Mouse (Mus musculus): ENCODE results near the gene Sf1.

The Sf1 gene

DNA sequence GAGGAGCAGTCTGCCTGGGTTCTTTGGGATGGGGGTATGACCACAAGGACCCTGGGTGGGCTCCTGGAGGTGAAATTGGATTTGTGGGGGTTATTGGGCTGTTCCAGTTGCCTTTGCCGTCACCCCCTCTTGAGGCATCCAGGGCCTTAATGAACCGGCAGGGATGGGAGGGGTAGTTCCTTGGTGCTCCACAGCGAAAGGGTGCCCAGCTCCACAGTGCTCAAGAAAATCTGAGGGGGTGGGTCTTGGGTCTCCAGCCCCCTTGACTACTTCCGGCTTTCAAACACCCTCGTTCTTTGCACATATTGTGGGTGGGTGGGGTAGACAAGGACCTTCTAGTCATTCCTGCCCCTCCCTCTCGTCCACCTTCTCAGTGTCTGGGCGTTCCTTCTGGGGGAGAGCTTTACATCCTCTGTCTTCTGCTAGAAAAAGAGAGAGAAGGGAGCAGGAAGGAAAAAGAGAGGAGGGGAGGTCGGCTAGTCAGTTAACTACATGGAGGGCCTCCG, 56.4 kb downstream of the Sf1 start:
- DNase-seq (ENCODE audit: low spot score): no peak

DNA sequence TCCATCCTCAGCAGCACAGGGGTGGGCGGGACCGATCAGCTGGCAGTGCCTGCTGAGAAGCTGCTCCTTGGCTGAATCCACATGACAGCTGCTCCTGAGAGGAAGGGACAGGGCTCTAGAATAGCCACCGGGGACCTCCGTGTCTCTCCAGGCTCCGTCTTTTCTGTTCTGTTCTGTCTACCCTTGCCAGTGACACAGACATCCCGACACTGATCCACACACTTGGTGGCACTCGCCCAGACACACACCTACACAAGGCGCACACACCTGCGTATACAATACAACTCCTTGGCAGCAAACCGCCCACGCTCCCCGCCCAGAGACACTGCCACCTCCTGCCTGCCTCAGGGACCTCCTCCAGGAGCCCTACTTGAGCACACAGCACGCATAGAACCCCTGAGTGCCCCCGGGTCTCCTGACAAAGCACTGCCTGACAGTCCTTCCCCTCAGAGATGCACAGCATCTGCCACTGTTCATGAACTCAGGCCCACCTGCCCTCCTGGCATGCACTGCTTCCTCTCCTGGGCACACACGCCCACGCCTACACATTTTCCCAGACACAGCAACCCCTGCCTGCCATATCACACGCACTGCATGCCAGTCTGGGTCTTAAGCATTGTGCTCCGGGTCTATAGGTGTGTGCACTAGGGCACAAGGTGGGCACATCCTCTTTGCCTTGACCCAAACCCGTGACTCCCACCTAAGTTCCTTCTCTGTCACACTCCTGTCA, 57.2 kb downstream of the Sf1 start:
- DNase-seq (ENCODE audit: low spot score): no peak

DNA sequence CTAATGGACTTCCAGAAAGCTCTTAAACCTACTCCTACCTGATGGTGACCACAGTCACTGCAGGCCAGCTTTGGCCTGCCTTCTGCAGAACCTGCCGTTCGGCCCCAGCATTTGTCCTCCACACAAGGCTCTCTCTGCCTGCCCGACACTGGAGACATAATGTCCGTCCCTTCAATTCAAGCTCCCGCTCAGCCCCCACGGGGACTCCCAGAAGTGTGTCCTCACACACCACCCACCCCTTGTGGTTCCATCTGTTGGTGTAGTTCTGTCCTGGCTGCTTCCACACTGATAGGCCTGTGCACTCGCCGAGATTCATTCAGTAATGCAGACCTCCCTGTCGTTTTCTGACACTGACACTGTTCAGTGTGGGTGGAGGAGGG, 57.7 kb downstream of the Sf1 start:
- DNase-seq (ENCODE audit: low spot score): no peak

DNA sequence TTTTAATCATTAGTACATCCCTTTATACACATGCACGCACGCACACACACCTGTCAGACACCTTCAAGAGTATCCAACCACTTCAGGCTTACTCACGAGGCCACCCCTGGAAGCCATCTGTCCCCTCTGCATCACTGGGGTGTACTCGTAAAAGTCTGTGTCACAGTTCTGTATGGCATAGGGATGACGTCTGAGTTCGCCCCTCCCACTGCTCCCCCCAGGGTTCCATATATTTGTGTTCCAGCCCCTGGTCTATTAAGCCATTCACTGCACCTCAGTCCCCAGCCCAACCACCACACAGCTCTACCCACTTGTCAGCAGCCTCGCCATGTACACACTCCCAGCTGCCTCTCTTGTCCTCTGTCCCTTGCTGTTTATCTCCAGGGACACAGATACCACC, 58.5 kb downstream of the Sf1 start:
- no peak for DNase-seq (ENCODE audit: low spot score)

DNA sequence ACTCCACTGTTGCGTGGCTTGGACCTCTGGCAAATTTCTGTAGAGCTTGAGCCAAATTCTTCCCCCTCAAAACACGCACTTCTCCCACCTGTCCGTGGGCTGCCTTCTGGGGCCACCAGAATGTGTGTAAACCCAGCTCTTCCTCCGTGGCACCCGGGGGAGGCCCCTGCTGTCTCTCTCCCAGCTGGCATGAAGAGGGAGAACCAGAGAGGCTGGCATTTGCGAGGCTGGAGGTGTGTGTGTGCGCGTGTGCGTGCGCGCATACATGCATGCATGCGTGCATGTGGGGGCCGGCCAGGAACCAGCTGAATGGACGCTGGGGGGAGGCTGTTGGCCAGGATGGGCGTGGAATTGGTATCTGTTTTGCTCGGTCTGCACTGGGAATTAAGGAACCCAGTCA, 59.8 kb downstream of the Sf1 start:
- no peak for DNase-seq (ENCODE audit: low spot score)

DNA sequence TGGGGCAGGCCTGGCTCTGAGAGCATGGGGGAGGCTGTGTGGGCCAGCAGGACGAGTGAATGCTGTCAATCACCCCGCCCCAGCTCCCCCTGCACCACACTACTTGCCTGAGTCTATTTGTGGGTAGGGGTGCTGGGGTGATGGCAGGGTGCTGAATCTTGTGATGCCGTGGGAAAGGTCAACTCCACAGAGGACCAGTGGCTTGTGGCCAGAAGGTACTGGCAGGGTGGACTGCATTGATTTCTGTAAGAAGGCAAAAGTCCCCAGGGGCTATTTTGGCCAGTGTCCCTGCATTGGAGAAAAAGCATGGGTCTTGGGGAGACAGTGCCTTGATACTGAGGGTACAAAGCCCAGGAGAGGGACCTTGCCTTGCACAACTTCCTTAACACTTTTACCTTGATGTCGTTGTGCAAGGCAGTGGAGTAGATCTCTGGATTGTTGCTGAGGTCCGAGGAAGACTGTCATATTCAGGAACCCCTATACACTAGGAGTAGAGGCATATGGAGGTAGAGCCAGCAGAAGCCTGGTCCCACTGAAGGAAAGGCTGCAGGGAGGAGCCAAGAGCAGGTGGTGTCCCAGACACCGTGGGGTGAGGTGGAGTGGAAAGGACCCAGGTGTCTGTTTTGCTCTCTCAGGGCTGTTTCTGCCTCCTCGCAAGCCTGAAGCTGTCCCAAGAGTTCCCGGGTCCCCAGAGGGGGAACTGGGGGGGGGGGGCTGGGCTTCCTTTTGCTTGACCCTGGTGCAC, 60.8 kb downstream of the Sf1 start:
- no peak for DNase-seq (ENCODE audit: low spot score)

DNA sequence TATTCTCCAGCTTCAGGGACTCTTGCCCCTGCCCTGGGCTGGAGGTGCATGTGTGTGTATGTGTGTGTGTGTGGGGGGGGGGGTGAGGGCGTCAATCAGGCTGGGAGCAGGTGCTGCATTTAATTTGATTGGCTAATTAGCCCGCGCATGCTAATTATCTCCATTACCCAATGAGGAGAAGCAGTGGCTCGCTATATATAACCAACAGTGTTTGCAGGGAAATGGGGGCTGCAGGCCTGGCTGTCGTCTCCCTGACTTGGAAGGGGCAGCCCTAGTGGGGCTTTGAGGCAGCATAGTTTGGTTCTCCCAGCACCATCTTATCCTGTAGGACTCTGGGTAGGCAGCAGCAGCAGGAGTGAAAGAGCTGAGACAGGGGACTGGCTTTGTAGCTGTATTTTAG, 62.1 kb downstream of the Sf1 start:
- DNase-seq (ENCODE audit: low spot score): no peak

DNA sequence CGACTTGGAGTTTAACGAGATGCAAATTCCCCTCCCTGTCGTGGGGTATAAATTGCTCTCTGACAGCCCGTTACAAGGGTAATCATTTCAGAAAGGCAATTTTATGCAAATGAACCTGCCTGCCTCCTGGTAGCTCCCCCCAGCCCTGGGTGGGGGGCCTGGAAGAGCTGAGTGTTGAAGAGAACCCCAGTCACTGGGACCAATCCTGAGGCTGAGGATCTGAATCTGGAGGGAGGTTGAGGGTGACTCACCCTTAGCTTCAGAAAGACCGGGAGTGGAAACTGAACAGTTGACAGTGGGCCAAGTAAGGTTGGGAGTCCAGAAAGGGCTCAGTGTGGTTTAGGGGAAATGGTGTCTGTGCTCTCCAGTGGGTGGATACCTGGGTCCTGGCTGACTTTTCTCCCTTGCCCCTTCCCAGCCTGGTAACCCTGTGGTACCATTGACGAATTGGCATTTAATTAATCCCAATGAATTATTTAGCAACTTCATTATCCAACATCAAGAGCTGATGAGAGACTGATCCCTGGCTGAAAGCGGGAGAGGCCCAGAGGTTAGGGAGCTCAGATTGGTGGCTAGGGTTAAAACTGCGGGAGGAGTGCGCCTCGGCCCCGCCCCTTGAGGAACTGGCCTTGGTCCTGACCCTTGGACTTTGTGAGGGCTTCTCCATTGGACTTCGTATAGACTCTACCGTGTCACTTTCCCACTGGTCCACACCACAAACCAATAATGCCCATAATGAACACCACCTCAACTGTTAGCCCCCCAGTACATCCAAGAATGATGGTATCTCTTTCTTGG, 63.4 kb downstream of the Sf1 start:
- DNase-seq (ENCODE audit: low spot score): no peak

Data from ovary, adult 18-20 months (tissue).